Mouse (Mus musculus) Patski (cell line): ENCODE measurements around the gene Pou3f1. TPM values are rescaled to one million over a fixed set of nuclear protein-coding genes. Genes with fewer than 3 reads are reported as not detected.

Source experiments
- ATAC-seq: fragments of 100-300 bp; one replicate; pipeline ENCODE4 v1.8.0; 2021
- CTCF ChIA-PET: fragments of 350-600 bp; sonication (Branson Sonifier 250); formaldehyde crosslinking; loops from one replicate; lab custom pipeline; 2022; ENCODE audit warnings: inconsistent platforms; lab: Charles Lee
- POLR2A ChIA-PET: fragments of 350-600 bp; sonication (Branson Sonifier 250); formaldehyde crosslinking; loops from one replicate; lab custom pipeline; 2022; ENCODE audit warnings: antibody characterized with exemption, inconsistent platforms; lab: Charles Lee
- DNase-seq: peaks from one replicate; pipeline ENCODE4 v3.0.0-alpha.2; 2011; ENCODE audit warnings: low read depth, low spot score
- H3K27me3 ChIP-seq: fragments of 371-371 bp; one replicate; pipeline ENCODE4 v1.5.1; 2021
- CTCF ChIP-seq: fragments of 100-300 bp; IDR thresholded peaks from one replicate; pipeline ENCODE4 v1.5.1; 2021
- in situ Hi-C: fragments of 300-500 bp; cut with MboI; formaldehyde crosslinking; loops from 3 replicates; pipeline ENCODE4 v1.11.1; 2018; ENCODE audit warnings: low pct_unique_long_range_greater_than_20kb, mixed read lengths
- polyA plus RNA-seq: library from polyadenylated mRNA; unstranded; gene quantifications from one replicate; pipeline ENCODE4 v1.2.3, GENCODE M21; 2021

Gene Pou3f1
- polyA plus RNA-seq, 1 experiment from 2014 or later = 0.24 TPM

- H3K27me3 ChIP-seq = no peaks in the 10 kb centered on the region
- no peak for DNase-seq
- ChIA-PET POLR2A (interaction anchor here (1.4 kb wide), 1 partner anchor 8 kb away, joined by 4 read pairs; the partner anchor contains the start of gene Fhl3), CTCF (no interaction called here)
- in situ Hi-C loops = no loop called here
- peak; percentile 95 for ATAC-seq
- TF ChIP-seq CTCF = no peak
Measured at GRCm38 (mm10) chr4:124708518-124709477, 52.2 kb downstream of the Pou3f1 start.

- DNase-seq = no peak
- CTCF ChIA-PET = interaction anchor here (1.5 to 1.6 kb wide), 3 partner anchors 8 to 15 kb away, joined by 4 to 5 read pairs (median 4); no protein-coding TSS in a partner anchor
- in situ Hi-C loops = no loop called here
- no peaks in the 10 kb centered on the region for H3K27me3 ChIP-seq
- POLR2A ChIA-PET = interaction anchor here (0.6 to 1.4 kb wide), 2 partner anchors 9 to 51 kb away, joined by 4 read pairs; partner anchors contain the start of gene Fhl3
- TF ChIP-seq CTCF = no peak
- no peak for ATAC-seq
Measured at GRCm38 (mm10) chr4:124709961-124710446, 53.4 kb downstream of the Pou3f1 start.

Other genes starting within 250 kb of the Pou3f1 start
- gene 3100002H09Rik, start 46.0 kb upstream of the Pou3f1 start, polyA plus RNA-seq = not detected
- 40.6 TPM for gene Utp11, start 36.8 kb downstream of the Pou3f1 start, polyA plus RNA-seq
- 35.5 TPM for gene Fhl3, start 43.9 kb downstream of the Pou3f1 start, polyA plus RNA-seq
- 59.3 TPM for gene Sf3a3, start 58.0 kb downstream of the Pou3f1 start, polyA plus RNA-seq
- 15.6 TPM for gene Inpp5b, start 85.0 kb downstream of the Pou3f1 start, polyA plus RNA-seq
- gene Mtf1, start 145.3 kb downstream of the Pou3f1 start, polyA plus RNA-seq = 8.3 TPM
- gene Yrdc, start 193.9 kb downstream of the Pou3f1 start, polyA plus RNA-seq = 38.1 TPM
- 53.9 TPM for gene 1110065P20Rik, start 194.4 kb downstream of the Pou3f1 start, polyA plus RNA-seq
- gene Maneal, start 205.4 kb downstream of the Pou3f1 start, polyA plus RNA-seq = not detected
- gene Epha10, start 224.1 kb downstream of the Pou3f1 start, polyA plus RNA-seq = not detected